Mouse (Mus musculus) liver, postnatal 0 days (tissue): ENCODE measurements at regions not wholly inside any gene's neighbourhood (a gene's known extent, or its start where the extent isn't known, plus 50 kb on each side); places are given as distances from the start of the nearest gene placed in this dataset.

Experiments used
- ATAC-seq: fragments of 200-750 bp; cut with Nextera tagmentation; 2 replicates; pipeline ENCODE4 v1.8.0; 2017; ENCODE audit warnings: mild to moderate bottlenecking, moderate library complexity
- DNase-seq: peaks from one replicate; pipeline ENCODE4 v3.0.0-alpha.2; 2016
- H3K27ac ChIP-seq: fragments of 300-500 bp; sonication (generic); 2 replicates; pipeline ENCODE4 v1.5.1; 2014; ENCODE audit warnings: antibody characterized with exemption, moderate library complexity, mild to moderate bottlenecking, low read depth
- H3K27me3 ChIP-seq: fragments of 300-500 bp; sonication (generic); 2 replicates; pipeline ENCODE4 v1.6.1; 2014; ENCODE audit warnings: low read length, control low read depth, mixed read lengths; ENCODE audit not compliant: insufficient read depth
- H3K36me3 ChIP-seq: fragments of 300-500 bp; sonication (generic); replicated peaks from 2 replicates; pipeline ENCODE4 v1.6.1; 2014; ENCODE audit warnings: mild to moderate bottlenecking, control low read depth, low read length, moderate library complexity, mixed read lengths; ENCODE audit not compliant: insufficient read depth
- H3K4me1 ChIP-seq: fragments of 300-500 bp; sonication (generic); 2 replicates; pipeline ENCODE4 v1.6.1; 2014; ENCODE audit warnings: antibody characterized with exemption, mild to moderate bottlenecking, control low read depth; ENCODE audit not compliant: insufficient read depth
- H3K4me2 ChIP-seq: fragments of 300-500 bp; sonication (generic); 2 replicates; pipeline ENCODE4 v1.6.1; 2014; ENCODE audit warnings: low read depth, mild to moderate bottlenecking, low read length, moderate library complexity, mixed read lengths
- H3K4me3 ChIP-seq: fragments of 300-500 bp; sonication (generic); 2 replicates; pipeline ENCODE4 v1.5.1; 2014; ENCODE audit warnings: low read depth, low read length
- H3K9ac ChIP-seq: fragments of 300-500 bp; sonication (generic); replicated peaks from 2 replicates; pipeline ENCODE4 v1.6.1; 2014; ENCODE audit warnings: mild to moderate bottlenecking, moderate library complexity
- H3K9me3 ChIP-seq: fragments of 300-500 bp; sonication (generic); 2 replicates; pipeline ENCODE4 v1.6.1; 2016; ENCODE audit warnings: mild to moderate bottlenecking, control low read depth, low read length, mixed read lengths
- CTCF ChIP-seq: sonication (generic); IDR thresholded peaks from 2 replicates; pipeline ENCODE4 v1.5.1; 2016; ENCODE audit warnings: antibody characterized with exemption, low read depth
- EP300 ChIP-seq: IDR thresholded peaks from 2 replicates; pipeline ENCODE4 v1.6.1; 2016; ENCODE audit warnings: antibody characterized with exemption, low read depth, mild to moderate bottlenecking
- WGBS: fragments of 180-500 bp; shearing (Covaris S2); extraction: QIAGEN DNeasy Blood & Tissue Kit; methylation state at CpG from one replicate; pipeline ENCODE4 v1.1.7; 2014; ENCODE audit not compliant: insufficient replicate concordance; 5-methylcytosine and 5-hydroxymethylcytosine counted together

- Histone ChIP-seq H3K4me1 (no peaks in the 10 kb centered on the region), H3K9me3 (no peaks in the 10 kb centered on the region), H3K4me3 (no peak overlapping the region), H3K36me3 (no peaks in the 10 kb centered on the region), H3K27me3 (no peaks in the 10 kb centered on the region), H3K27ac (no peak overlapping the region), H3K9ac (no peak overlapping the region), H3K4me2 (no peak overlapping the region)
- TF ChIP-seq CTCF (no peak), EP300 (no peak)
- no peak for DNase-seq
- 71% methylated on average over 4 of the region's 4 CpGs for WGBS
- ATAC-seq = no peak
Measured at GRCm38 (mm10) chr1:35842707-35843106, 225.5 kb upstream of the Hs6st1 start.

DNA sequence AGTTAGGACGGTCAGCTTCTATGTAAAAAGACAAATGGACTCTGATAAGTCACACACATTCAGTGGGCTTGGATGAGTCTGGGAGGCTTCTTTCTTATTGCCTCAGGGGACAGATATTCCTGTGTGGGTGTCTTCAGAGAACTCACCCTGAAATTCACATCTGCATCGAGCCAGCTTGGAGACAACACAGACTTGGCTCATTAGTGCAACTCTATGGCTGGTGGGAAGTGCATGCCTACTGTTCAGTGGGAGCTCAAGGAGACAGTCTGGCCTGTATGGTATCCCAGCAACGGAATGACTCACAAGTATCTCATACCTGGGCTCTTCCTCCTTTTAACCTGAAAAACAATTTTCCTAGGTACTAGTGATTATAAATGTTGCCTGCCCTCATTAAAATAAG is 224.6 kb upstream of the Hs6st1 start:
- no peak for ATAC-seq
- H3K9ac ChIP-seq = no peak overlapping the region
- DNase-seq = no peak
- H3K4me1 ChIP-seq = no peaks in the 10 kb centered on the region
- TF ChIP-seq EP300 (no peak), CTCF (no peak)
- no peak overlapping the region for H3K4me2 ChIP-seq
- WGBS = 74% methylated on average over 3 of the region's 3 CpGs
- H3K9me3 ChIP-seq = no peaks in the 10 kb centered on the region
- no peak overlapping the region for H3K4me3 ChIP-seq
- no peaks in the 10 kb centered on the region for H3K27me3 ChIP-seq
- no peak overlapping the region for H3K27ac ChIP-seq
- H3K36me3 ChIP-seq = no peaks in the 10 kb centered on the region

GRCm38 (mm10) chr1:35846224-35846936 is 221.8 kb upstream of the Hs6st1 start:
- 41% methylated on average over 11 of the region's 11 CpGs for whole genome bisulfite sequencing
- Histone ChIP-seq H3K4me1 (no peaks in the 10 kb centered on the region), H3K27me3 (no peaks in the 10 kb centered on the region), H3K4me3 (no peak overlapping the region), H3K36me3 (no peaks in the 10 kb centered on the region), H3K9ac (no peak overlapping the region), H3K4me2 (no peak overlapping the region), H3K9me3 (no peaks in the 10 kb centered on the region), H3K27ac (no peak overlapping the region)
- no peak for ATAC-seq
- DNase-seq = peak; percentile 30
- TF ChIP-seq EP300 (no peak), CTCF (peak; percentile 63)

DNA sequence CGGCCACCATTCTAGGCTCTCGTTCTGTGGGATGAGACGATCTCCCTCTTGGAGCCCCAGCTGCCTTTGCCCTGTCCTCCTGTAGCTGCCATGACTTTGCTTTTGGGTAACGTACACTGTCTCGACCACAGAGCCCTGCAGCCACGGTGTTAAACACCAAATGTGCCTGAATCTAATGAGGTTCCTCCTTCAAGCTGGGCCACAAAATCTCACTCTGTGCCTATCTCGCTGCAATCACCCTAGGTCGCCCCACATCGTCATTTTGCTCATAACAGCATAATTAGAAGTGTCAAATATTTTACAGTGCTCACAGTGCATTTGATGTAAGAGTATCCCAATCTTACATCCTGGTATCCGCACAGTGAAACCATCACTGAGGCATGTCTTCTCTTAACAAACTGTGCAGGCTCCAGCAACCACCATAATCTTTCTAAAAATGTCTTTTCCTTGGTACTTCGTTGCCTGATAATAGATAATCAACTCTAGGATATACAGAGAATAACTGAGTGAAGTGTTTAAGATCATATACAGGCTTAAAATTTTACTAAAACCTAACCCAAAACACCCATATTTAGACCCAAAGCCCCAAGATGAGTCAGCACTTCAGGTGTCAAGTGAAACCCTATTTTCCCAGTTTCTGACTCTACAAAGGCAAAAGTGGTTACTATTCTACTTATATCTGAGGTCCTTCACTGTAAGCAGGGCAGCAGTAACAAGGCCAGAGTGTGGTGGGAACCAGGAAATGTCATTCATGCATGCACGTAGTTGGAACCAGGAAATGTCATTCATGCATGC is 219.8 kb upstream of the Hs6st1 start:
- no peaks in the 10 kb centered on the region for H3K9me3 ChIP-seq
- TF ChIP-seq EP300 = no peak
- TF ChIP-seq CTCF = no peak
- no peak for DNase-seq
- no peak for ATAC-seq
- H3K27me3 ChIP-seq = no peaks in the 10 kb centered on the region
- no peaks in the 10 kb centered on the region for H3K4me1 ChIP-seq
- H3K36me3 ChIP-seq = no peaks in the 10 kb centered on the region
- H3K4me3 ChIP-seq = no peak overlapping the region
- no peak overlapping the region for H3K27ac ChIP-seq
- WGBS = 58% methylated on average over 12 of the region's 12 CpGs
- no peak overlapping the region for H3K4me2 ChIP-seq
- H3K9ac ChIP-seq = no peak overlapping the region

GRCm38 (mm10) chr1:35849406-35850190 is 218.6 kb upstream of the Hs6st1 start:
- 74% methylated on average over 11 of the region's 11 CpGs for WGBS
- DNase-seq = no peak
- no peak for ATAC-seq
- Histone ChIP-seq H3K4me1 (no peaks in the 10 kb centered on the region), H3K9me3 (no peaks in the 10 kb centered on the region), H3K9ac (no peak overlapping the region), H3K27me3 (no peaks in the 10 kb centered on the region), H3K4me3 (no peak overlapping the region), H3K27ac (no peak overlapping the region), H3K36me3 (no peaks in the 10 kb centered on the region), H3K4me2 (no peak overlapping the region)
- TF ChIP-seq CTCF (no peak), EP300 (no peak)

DNA sequence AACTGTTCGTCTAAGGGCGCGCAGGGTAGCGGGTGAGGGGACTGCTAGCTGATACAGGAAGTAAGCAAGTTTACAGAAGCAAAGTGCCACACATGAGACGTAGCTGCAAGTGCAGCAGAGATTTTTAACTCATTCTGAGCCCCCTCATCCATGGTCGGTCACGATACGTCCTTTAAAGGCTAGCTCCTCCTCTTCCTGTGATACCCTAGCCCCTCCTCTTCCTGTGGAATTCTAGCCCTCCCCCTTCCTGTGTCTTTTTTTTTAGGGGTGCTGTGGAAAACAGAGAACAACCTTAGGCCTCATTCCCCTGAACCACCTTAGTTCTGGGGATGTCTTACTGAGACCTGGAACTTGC is 218.0 kb upstream of the Hs6st1 start:
- Histone ChIP-seq H3K9ac (no peak overlapping the region), H3K4me1 (no peaks in the 10 kb centered on the region), H3K27me3 (no peaks in the 10 kb centered on the region), H3K9me3 (no peaks in the 10 kb centered on the region), H3K27ac (no peak overlapping the region), H3K4me2 (no peak overlapping the region), H3K36me3 (no peaks in the 10 kb centered on the region), H3K4me3 (no peak overlapping the region)
- ATAC-seq (no peak), DNase-seq (no peak)
- TF ChIP-seq CTCF = no peak
- no peak for TF ChIP-seq EP300
- 75% methylated on average over 8 of the region's 8 CpGs for WGBS
